Mouse (Mus musculus) liver, postnatal 0 days (tissue): Measurements from ENCODE around the gene Cacna1f.

ENCODE experiments used
- CTCF ChIP-seq: sonication (generic); IDR thresholded peaks from 2 replicates; pipeline ENCODE4 v1.5.1; 2016; ENCODE audit warnings: antibody characterized with exemption, low read depth
- EP300 ChIP-seq: IDR thresholded peaks from 2 replicates; pipeline ENCODE4 v1.6.1; 2016; ENCODE audit warnings: antibody characterized with exemption, low read depth, mild to moderate bottlenecking

- TF ChIP-seq CTCF (no peak), EP300 (no peak)
These were observed 68.1 kb downstream of the Cacna1f start for GRCm38 (mm10) chrX:7675001-7675380.
